Mouse (Mus musculus): ENCODE results near the gene Tmem60. TPM values are rescaled to one million over a fixed set of nuclear protein-coding genes. Genes with fewer than 3 reads are reported as not detected.

Tmem60 gene
- polyA plus RNA-seq, 1 experiment from 2014 or later: 59.5 TPM

DNA sequence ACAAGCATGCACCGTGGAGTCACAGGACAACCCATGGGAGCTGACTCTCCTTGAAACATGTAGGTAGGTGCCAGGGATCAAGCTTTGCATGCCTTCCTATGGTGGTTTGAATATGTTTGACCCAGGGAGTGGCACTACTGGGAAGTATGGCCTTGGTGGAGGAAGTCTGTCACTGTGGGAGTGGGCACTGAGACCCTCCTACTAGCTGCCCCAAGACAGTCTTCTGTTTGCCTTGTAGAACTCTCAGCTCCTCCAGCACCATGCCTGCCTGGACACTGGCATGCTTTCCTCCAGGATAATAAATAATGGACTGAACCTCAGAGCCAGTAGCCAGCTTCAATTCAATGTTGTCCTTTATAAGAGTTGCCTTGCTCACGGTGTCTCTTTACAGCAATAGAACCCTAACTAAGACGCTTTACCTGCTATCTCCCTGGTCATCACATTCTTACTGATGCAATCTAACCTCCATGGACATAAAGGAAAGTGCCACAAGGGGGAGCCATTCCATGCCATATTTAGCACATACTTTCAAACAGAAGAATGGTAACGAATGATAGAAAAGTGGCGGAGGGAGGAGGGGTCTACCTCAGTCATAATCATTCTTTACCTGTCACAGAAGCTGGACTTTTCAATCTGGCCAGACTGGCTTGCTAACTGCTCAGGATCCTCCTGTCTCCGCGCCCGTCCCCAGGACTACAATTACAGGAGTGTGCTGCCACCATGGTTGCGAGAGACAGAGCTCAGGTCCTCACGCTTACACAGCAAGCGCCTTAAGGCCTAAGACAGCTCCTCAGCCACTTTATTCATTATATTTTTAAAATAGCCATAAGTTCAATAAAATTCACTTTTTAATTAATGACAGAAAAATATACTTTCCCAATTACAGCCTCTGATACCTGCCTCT is 31.6 kb downstream of the Tmem60 start:
- no peaks in the 10 kb centered on the region for H3K4me1 ChIP-seq
- H3K36me3 ChIP-seq: no peaks in the 10 kb centered on the region
- no peak overlapping the region for H3K27ac ChIP-seq (replicated peaks)
- no peak overlapping the region for H3K4me2 ChIP-seq (replicated peaks)
- H3K27me3 ChIP-seq: no peaks in the 10 kb centered on the region
- peak; percentile 57; the same call in 1 of the 2 replicates for ATAC-seq (replicated peaks)
- H3K9me3 ChIP-seq: no peaks in the 10 kb centered on the region
- H3K4me3 ChIP-seq: no peak overlapping the region
- no peak overlapping the region for H3K9ac ChIP-seq (replicated peaks)
- 76% methylated on average over 11 of the region's 11 CpGs for WGBS

DNA sequence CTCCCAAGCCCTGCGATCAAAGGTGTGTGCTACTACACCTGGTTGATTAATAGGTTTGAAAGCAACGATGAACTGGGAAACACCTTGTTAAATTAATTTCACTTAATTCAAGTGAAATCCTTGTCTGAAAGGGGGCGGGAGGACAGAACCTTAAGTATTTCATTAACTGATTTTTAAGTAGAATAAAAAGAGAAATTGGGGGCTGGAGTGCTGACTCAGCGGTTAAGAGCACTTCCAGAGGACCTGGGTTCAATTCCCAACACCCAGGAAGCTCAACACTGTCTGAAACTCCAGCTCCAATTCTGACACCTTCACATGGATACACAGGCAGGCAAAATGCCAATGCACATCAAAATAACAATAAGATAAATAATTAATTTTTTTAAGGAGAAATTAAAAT is 37.0 kb downstream of the Tmem60 start:
- Histone ChIP-seq H3K27ac (replicated peaks) (no peak overlapping the region), H3K4me3 (no peak overlapping the region), H3K9ac (replicated peaks) (no peak overlapping the region), H3K9me3 (no peaks in the 10 kb centered on the region), H3K36me3 (no peaks in the 10 kb centered on the region), H3K4me1 (peaks cover 8% of the 10 kb centered on the region; the same call in 1 of the 2 replicates), H3K27me3 (no peaks in the 10 kb centered on the region), H3K4me2 (replicated peaks) (no peak overlapping the region)
- WGBS: 91% methylated on average over 4 of the region's 4 CpGs
- no peak for ATAC-seq (replicated peaks)

DNA sequence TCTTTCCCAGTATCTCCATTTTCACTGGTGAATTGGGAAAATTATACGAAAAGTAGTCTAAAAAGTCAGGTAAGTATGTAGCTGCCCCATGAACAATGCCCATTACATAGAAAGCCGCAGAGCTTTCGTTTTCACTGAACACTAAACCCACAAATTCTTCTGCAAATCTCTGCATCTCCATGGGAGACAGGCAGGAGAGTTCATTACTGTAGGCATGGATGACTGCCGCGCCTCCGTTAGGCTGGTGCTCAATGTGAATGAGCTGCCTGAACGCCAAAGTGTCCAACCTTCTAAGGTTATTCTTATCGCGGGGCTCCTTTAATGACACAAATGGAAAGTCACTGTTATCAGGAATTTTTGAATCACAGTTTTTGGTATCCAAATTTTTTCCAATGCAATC is 37.6 kb downstream of the Tmem60 start:
- no peak; the same call in 1 of the 2 replicates for ATAC-seq (replicated peaks)
- H3K9ac ChIP-seq (replicated peaks): no peak overlapping the region
- peaks cover 8% of the 10 kb centered on the region; the same call in 1 of the 2 replicates for H3K4me1 ChIP-seq
- H3K4me2 ChIP-seq (replicated peaks): no peak overlapping the region
- no peak overlapping the region for H3K4me3 ChIP-seq
- 0 out of 2 replicates have a peak overlapping the region, but pooled peaks have one; percentile 20 for H3K27ac ChIP-seq (replicated peaks)
- 45% methylated on average over 9 of the region's 9 CpGs for WGBS
- H3K27me3 ChIP-seq: no peaks in the 10 kb centered on the region
- H3K36me3 ChIP-seq: no peaks in the 10 kb centered on the region
- H3K9me3 ChIP-seq: no peaks in the 10 kb centered on the region

DNA sequence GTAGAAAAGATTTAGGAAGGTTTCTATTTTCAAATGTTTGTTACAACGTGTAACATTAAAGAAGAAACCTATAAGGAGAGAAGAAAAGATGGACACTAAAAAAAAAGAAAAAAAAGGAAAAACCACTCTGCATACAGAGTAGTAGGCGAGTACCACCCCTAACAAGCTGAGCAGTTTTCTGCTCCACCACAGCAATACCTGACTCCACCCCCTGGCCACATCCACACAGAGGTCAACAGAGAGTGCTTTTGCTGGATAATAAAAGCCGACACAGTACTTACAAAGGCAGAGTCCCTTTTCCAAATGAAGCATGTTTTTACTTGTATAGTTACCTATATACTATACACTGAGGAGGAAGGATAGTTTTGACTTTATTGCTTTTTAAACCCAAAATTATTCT is 42.6 kb downstream of the Tmem60 start:
- WGBS: 73% methylated on average over 3 of the region's 3 CpGs

DNA sequence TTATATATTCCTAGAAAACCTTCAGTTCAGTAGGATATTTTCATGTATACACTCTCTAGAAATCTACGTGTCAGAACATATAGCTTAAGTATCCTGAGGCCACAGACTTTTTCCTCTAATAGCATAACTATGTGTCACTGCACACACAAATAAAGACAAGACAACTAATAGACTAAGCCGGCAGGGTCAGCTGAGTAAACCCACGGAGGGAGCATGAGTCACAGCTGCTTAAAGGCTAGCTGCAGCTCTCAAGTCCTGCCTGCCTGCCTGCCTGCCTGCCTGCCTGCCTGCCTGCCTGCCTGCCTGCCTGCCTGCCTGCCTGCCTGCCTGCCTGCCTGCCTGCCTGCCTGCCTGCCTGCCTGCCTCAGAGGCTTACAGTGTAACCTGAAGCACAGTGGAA is 43.5 kb downstream of the Tmem60 start:
- Histone ChIP-seq H3K36me3 (no peaks in the 10 kb centered on the region), H3K4me3 (no peak overlapping the region), H3K4me2 (replicated peaks) (no peak overlapping the region), H3K9me3 (no peaks in the 10 kb centered on the region), H3K9ac (replicated peaks) (no peak overlapping the region), H3K27me3 (no peaks in the 10 kb centered on the region), H3K4me1 (peaks cover 4% of the 10 kb centered on the region; the same call in 1 of the 2 replicates), H3K27ac (replicated peaks) (no peak overlapping the region)
- no peak for ATAC-seq (replicated peaks)
- WGBS: 73% methylated on average over 3 of the region's 3 CpGs

More for the DNA sequence above, 42.6 kb downstream of the Tmem60 start:
- no peaks in the 10 kb centered on the region for H3K36me3 ChIP-seq
- ATAC-seq (replicated peaks): no peak
- H3K27ac ChIP-seq (replicated peaks): no peak overlapping the region
- H3K9ac ChIP-seq (replicated peaks): no peak overlapping the region
- peaks cover 5% of the 10 kb centered on the region; the same call in 1 of the 2 replicates for H3K4me1 ChIP-seq
- no peak overlapping the region for H3K4me2 ChIP-seq (replicated peaks)
- H3K27me3 ChIP-seq: no peaks in the 10 kb centered on the region
- no peak overlapping the region for H3K4me3 ChIP-seq
- no peaks in the 10 kb centered on the region for H3K9me3 ChIP-seq

DNA sequence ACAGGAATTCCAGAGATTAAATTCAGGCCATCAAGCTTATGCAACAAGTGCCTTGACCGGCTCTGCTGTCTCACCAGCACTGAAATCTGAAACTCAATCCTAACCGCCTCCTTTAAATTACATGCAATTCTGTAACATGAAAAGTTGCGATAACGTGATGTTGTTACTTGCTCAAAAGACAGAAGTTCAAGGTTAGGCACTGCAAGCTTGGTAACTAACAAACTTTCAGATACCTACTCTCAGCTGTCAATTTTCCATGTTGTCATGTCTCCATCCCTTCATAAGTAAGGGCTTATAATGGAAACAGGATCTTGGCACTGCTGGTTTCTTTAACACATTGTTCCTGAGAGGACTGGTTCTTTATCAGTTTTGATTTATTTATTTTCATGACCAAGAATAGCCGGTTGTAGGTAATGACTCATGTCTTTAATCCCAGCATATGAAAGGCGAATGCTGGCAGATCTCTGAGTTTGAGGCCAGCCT is 47.7 kb downstream of the Tmem60 start:
- WGBS: 88% methylated on average over 6 of the region's 6 CpGs
- Histone ChIP-seq H3K27me3 (no peaks in the 10 kb centered on the region), H3K4me2 (replicated peaks) (no peak overlapping the region), H3K4me3 (no peak overlapping the region), H3K9me3 (no peaks in the 10 kb centered on the region), H3K36me3 (no peaks in the 10 kb centered on the region), H3K27ac (replicated peaks) (no peak overlapping the region), H3K9ac (replicated peaks) (no peak overlapping the region), H3K4me1 (peaks cover 11% of the 10 kb centered on the region; the same call in 1 of the 2 replicates)
- no peak for ATAC-seq (replicated peaks)

DNA sequence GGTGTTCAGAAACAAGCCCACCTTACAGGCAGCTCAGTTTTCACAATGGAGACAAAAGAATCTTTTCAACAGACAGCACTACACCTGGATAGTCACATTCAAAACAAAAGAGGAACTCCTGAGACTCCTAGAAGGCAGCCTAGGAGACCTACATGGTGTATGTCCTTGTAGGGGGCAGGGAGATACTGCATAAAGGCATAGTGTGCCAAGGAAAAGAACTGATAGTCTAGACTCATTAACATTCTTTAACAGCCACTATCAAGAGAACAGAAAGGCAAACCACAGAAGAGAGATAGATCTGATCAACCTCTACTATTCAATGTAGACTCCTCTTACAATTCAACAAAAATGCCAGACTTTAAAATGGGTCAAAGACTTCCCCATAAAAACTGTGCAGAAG is 48.4 kb downstream of the Tmem60 start:
- Histone ChIP-seq H3K36me3 (no peaks in the 10 kb centered on the region), H3K9me3 (no peaks in the 10 kb centered on the region), H3K27me3 (no peaks in the 10 kb centered on the region), H3K4me1 (peaks cover 11% of the 10 kb centered on the region; the same call in 1 of the 2 replicates), H3K9ac (replicated peaks) (no peak overlapping the region), H3K4me2 (replicated peaks) (no peak overlapping the region), H3K27ac (replicated peaks) (no peak overlapping the region), H3K4me3 (no peak overlapping the region)
- ATAC-seq (replicated peaks): no peak

DNA sequence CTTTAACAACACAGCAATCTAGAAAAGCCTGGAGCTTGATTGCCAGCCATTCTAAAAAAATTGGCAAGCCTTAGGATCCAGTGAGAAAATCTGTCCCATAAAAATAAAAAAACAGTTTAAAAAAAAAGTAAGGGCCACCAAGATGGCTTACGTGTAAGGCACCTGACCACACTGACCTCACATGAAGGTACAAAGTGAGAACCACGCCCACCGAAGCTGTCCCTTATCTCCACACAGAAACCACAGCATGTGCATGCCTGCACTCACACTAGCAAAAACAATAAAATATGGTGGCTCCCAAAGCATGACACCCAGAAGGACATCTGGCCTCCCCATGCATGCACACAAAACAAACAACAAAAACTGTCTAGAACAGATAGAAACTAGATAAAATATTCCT is 49.3 kb downstream of the Tmem60 start:
- peaks cover 11% of the 10 kb centered on the region; the same call in 1 of the 2 replicates for H3K4me1 ChIP-seq
- no peak overlapping the region for H3K4me3 ChIP-seq
- no peaks in the 10 kb centered on the region for H3K9me3 ChIP-seq
- ATAC-seq (replicated peaks): no peak
- no peak overlapping the region for H3K9ac ChIP-seq (replicated peaks)
- WGBS: 98% methylated on average over 3 of the region's 3 CpGs
- H3K27me3 ChIP-seq: no peaks in the 10 kb centered on the region
- H3K4me2 ChIP-seq (replicated peaks): no peak overlapping the region
- H3K36me3 ChIP-seq: no peaks in the 10 kb centered on the region
- no peak overlapping the region for H3K27ac ChIP-seq (replicated peaks)

DNA sequence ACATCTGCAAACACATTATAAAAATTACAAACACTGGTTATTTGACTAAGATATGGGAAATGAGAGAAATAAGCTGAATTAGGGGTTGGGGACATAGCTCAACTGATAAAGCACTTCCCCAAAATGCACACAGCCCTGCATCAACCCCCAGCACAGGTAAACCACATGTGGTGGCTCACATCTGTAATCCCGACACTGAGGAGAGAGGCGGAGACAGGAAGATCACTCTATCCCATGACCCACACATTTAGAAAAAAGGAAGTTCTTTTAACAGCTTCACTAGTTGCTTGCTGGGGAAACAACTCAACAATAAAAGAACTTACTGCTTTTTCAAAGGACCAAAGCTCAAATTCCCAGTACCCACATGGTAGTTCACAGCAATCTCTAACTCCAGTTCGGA is 50.6 kb downstream of the Tmem60 start:
- H3K27me3 ChIP-seq: no peaks in the 10 kb centered on the region
- H3K4me2 ChIP-seq (replicated peaks): no peak overlapping the region
- H3K27ac ChIP-seq (replicated peaks): no peak overlapping the region
- no peaks in the 10 kb centered on the region for H3K9me3 ChIP-seq
- H3K9ac ChIP-seq (replicated peaks): no peak overlapping the region
- 95% methylated on average over 3 of the region's 3 CpGs for WGBS
- no peak for ATAC-seq (replicated peaks)
- H3K4me3 ChIP-seq: no peak overlapping the region
- H3K4me1 ChIP-seq: peaks cover 11% of the 10 kb centered on the region; the same call in 1 of the 2 replicates
- no peaks in the 10 kb centered on the region for H3K36me3 ChIP-seq

DNA sequence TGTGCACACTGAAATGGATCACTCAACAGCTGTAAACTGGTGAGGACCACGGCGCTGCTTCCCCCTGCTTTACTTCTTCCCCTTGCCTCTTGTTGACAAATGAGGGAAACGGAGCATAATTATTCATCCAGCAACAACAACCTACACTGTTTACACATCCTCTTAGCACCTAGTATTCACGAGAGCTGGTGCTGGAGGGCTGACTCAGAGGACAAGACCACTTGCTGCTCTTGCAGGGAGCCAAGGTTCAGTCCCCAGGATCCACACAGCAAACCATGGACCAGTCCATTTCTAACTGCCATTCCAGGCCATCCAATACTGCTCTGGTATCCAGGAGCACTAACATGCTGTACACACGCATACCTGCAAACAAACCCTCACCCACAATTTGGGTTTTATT is 53.9 kb downstream of the Tmem60 start:
- H3K36me3 ChIP-seq: no peaks in the 10 kb centered on the region
- no peak overlapping the region for H3K4me3 ChIP-seq
- no peak for ATAC-seq (replicated peaks)
- no peak overlapping the region for H3K9ac ChIP-seq (replicated peaks)
- 71% methylated on average over 5 of the region's 5 CpGs for WGBS
- H3K27ac ChIP-seq (replicated peaks): no peak overlapping the region
- H3K4me1 ChIP-seq: peaks cover 11% of the 10 kb centered on the region; the same call in 1 of the 2 replicates
- no peaks in the 10 kb centered on the region for H3K9me3 ChIP-seq
- no peak overlapping the region for H3K4me2 ChIP-seq (replicated peaks)
- no peaks in the 10 kb centered on the region for H3K27me3 ChIP-seq

All from forebrain, embryonic 15.5 days (tissue).